22 mouse cellular contexts compared by ENCODE assay signal in genomic region chr4:102801471-102801870, GRCm38 (mm10).
DNase-seq lines count a peak whose midpoint lies in the region; ATAC-seq and TF ChIP-seq lines count a peak whose summit lies in the region.
"Had no signal": no experiment of that assay in that cellular context is flagged by ENCODE, and none has a peak within 500 bp of the region (broad histone marks: within the 10 kb centered on the region; RNA-seq: fewer than 3 reads in every experiment).

No protein-coding gene starts in this region.

- no peak overlapping the region for H3K9ac ChIP-seq in CH12.LX (ENCODE audit: insufficient read depth, low read depth)
- no peak overlapping the region for H3K9ac ChIP-seq in kidney, embryonic 15.5 days
- no peak overlapping the region for H3K9ac ChIP-seq in hindbrain, embryonic 12.5 days
- H3K9ac ChIP-seq: embryonic facial prominence, embryonic 12.5 days; forebrain, embryonic 13.5 days; forebrain, embryonic 15.5 days; forebrain, postnatal 0 days had no signal

- H3K36me3 ChIP-seq in CH12.LX (replicated peaks in 1 of 2; ENCODE audit: control insufficient read depth in 1 of 2, insufficient read depth in 1 of 2, low read length in 1 of 2) = no peaks in the 10 kb centered on the region
- no peaks in the 10 kb centered on the region for H3K36me3 ChIP-seq in kidney, embryonic 15.5 days
- H3K36me3 ChIP-seq in hindbrain, embryonic 12.5 days = no peaks in the 10 kb centered on the region
- H3K36me3 ChIP-seq: embryonic facial prominence, embryonic 10.5 days; embryonic facial prominence, embryonic 12.5 days; forebrain, embryonic 15.5 days had no signal

- 87% methylated on average over 1 of the region's 1 CpGs for WGBS in kidney, embryonic 15.5 days
- 92% methylated on average over 1 of the region's 1 CpGs for WGBS in hindbrain, embryonic 12.5 days

- no peak for TF ChIP-seq POLR2A in CH12.LX (IDR thresholded peaks at IDR 0.05; ENCODE audit: low read depth, low read length)
- TF ChIP-seq POLR2A in bone marrow macrophage, adult 2 months (IDR thresholded peaks at IDR 0.05; ENCODE audit: borderline replicate concordance, low read depth, low read length) = no peak

- no peak for TF ChIP-seq CTCF in CH12.LX (conservative IDR thresholded peaks at IDR 0.05 in 1 of 2, IDR thresholded peaks at IDR 0.05 in 1 of 2; ENCODE audit: low read depth in 2 of 2, low read length in 2 of 2)
- TF ChIP-seq CTCF in bone marrow macrophage, adult 2 months (IDR thresholded peaks at IDR 0.05; ENCODE audit: low read depth, low read length) = no peak

- H3K27ac ChIP-seq in CH12.LX (ENCODE audit: insufficient read depth, low read depth) = peak overlapping the region; percentile 64
- H3K27ac ChIP-seq in bone marrow macrophage, adult 2 months (ENCODE audit: insufficient read depth, low read depth, low read length) = 0 out of 2 replicates have a peak overlapping the region, but pooled peaks have one; percentile 24
- H3K27ac ChIP-seq in kidney, embryonic 15.5 days = no peak overlapping the region
- no peak overlapping the region for H3K27ac ChIP-seq in hindbrain, embryonic 12.5 days
- H3K27ac ChIP-seq: embryonic facial prominence, embryonic 10.5 days; embryonic facial prominence, embryonic 12.5 days; forebrain, embryonic 13.5 days; forebrain, embryonic 15.5 days had no signal

- DNase-seq in CH12.LX (ENCODE audit: extremely low read depth) = peak; percentile 22
- DNase-seq in B cell, adult 2 months = no peak
- DNase-seq: adrenal gland, adult 2 months; adrenal gland, postnatal 10 days; adrenal gland, postnatal 36 days; cerebellum, adult 11 months; cerebellum, adult 18-20 months; cerebellum, adult 8-10 months; cerebellum, adult 9-11 months; cerebellum, postnatal 14 days; cerebellum, postnatal 36 days; forebrain, postnatal 0 days had no signal

- H3K79me2 ChIP-seq in CH12.LX (replicated peaks; ENCODE audit: control insufficient read depth, extremely low read depth, insufficient read depth, poor library complexity, severe bottlenecking) = no peaks in the 10 kb centered on the region

- peak; percentile 91 for ATAC-seq in granulocyte monocyte progenitor cell, adult 5-6 weeks (replicated peaks; ENCODE audit: poor library complexity, severe bottlenecking)
- ATAC-seq in megakaryocyte progenitor cell, adult 5-6 weeks (replicated peaks; ENCODE audit: poor library complexity) = peak; percentile 86
- ATAC-seq in kidney, embryonic 15.5 days (replicated peaks; ENCODE audit: low FRiP score) = no peak
- no peak for ATAC-seq in hindbrain, embryonic 12.5 days (ENCODE audit: low FRiP score)
- ATAC-seq: CD4-positive, CD25-positive, alpha-beta regulatory T cell, adult 4 months; forebrain, embryonic 13.5 days; forebrain, embryonic 15.5 days; forebrain, postnatal 0 days had no signal

- no peak overlapping the region for H3K4me3 ChIP-seq in CH12.LX (replicated peaks in 1 of 3; ENCODE audit: low read depth in 2 of 3, low read length in 2 of 3, poor library complexity in 1 of 3)
- no peak overlapping the region for H3K4me3 ChIP-seq in bone marrow macrophage, adult 2 months (ENCODE audit: insufficient read depth, low read length)
- H3K4me3 ChIP-seq in kidney, embryonic 15.5 days (replicated peaks) = no peak overlapping the region
- H3K4me3 ChIP-seq in hindbrain, embryonic 12.5 days = no peak overlapping the region
- H3K4me3 ChIP-seq: embryonic facial prominence, embryonic 10.5 days; embryonic facial prominence, embryonic 12.5 days; forebrain, embryonic 13.5 days; forebrain, embryonic 15.5 days had no signal

- no peak for TF ChIP-seq RAD21 in CH12.LX (IDR thresholded peaks at IDR 0.05; ENCODE audit: low read depth, low read length)

- in situ Hi-C loops in CH12.LX (cut with MboI; ENCODE audit: low pct_ligation_motif_present, low pct_unique_long_range_greater_than_20kb, low sequenced_read_pairs) = no loop called here

- H3K4me2 ChIP-seq in CH12.LX (ENCODE audit: insufficient read depth, low read depth, poor library complexity, severe bottlenecking) = peak overlapping the region; percentile 0; the same call in 1 of the 2 replicates
- H3K4me2 ChIP-seq in kidney, embryonic 15.5 days = no peak overlapping the region
- H3K4me2 ChIP-seq in hindbrain, embryonic 12.5 days (replicated peaks) = no peak overlapping the region
- H3K4me2 ChIP-seq: embryonic facial prominence, embryonic 12.5 days; forebrain, embryonic 13.5 days; forebrain, embryonic 15.5 days had no signal

- dilution Hi-C loops in CH12.LX (cut with MboI; ENCODE audit: extremely low pct_ligation_motif_present, extremely low pct_unique_long_range_greater_than_20kb, low sequenced_read_pairs) = no loop called here

- no peak for TF ChIP-seq EP300 in CH12.LX (IDR thresholded peaks at IDR 0.05; ENCODE audit: low read length)

- H3K9me3 ChIP-seq in CH12.LX (replicated peaks; ENCODE audit: low read length) = no peaks in the 10 kb centered on the region
- no peaks in the 10 kb centered on the region for H3K9me3 ChIP-seq in kidney, embryonic 15.5 days (replicated peaks)
- H3K9me3 ChIP-seq in hindbrain, embryonic 12.5 days (replicated peaks) = no peaks in the 10 kb centered on the region
- H3K9me3 ChIP-seq: embryonic facial prominence, embryonic 10.5 days; embryonic facial prominence, embryonic 12.5 days; forebrain, embryonic 13.5 days; forebrain, embryonic 15.5 days had no signal

- H3K4me1 ChIP-seq in CH12.LX (ENCODE audit: control insufficient read depth in 1 of 2, insufficient read depth in 2 of 2) = peaks cover 29 to 53% of the 10 kb centered on the region in 2 experiments
- H3K4me1 ChIP-seq in bone marrow macrophage, adult 2 months (ENCODE audit: control insufficient read depth, insufficient read depth, low read length) = peaks cover 10% of the 10 kb centered on the region
- no peaks in the 10 kb centered on the region for H3K4me1 ChIP-seq in kidney, embryonic 15.5 days
- H3K4me1 ChIP-seq in hindbrain, embryonic 12.5 days = peaks cover 5% of the 10 kb centered on the region

- H3K27me3 ChIP-seq in CH12.LX (replicated peaks) = no peaks in the 10 kb centered on the region
- no peaks in the 10 kb centered on the region for H3K27me3 ChIP-seq in kidney, embryonic 15.5 days
- no peaks in the 10 kb centered on the region for H3K27me3 ChIP-seq in hindbrain, embryonic 12.5 days
- H3K27me3 ChIP-seq: embryonic facial prominence, embryonic 12.5 days; forebrain, embryonic 13.5 days; forebrain, embryonic 15.5 days had no signal

TF ChIP-seq in CH12.LX, 34 proteins besides CTCF, POLR2A, EP300 and RAD21:
- 0 out of 2 replicates have a peak, but pooled peaks have one; percentile 1 for TF ChIP-seq JUN (IDR thresholded peaks at IDR 0.05; ENCODE audit: insufficient read depth, low read depth, low read length)
- peak; percentile 25; the same call in 1 of the 2 replicates for TF ChIP-seq HCFC1 (IDR thresholded peaks at IDR 0.05; ENCODE audit: low read depth, low read length)
- TF ChIP-seq GABPA (IDR thresholded peaks at IDR 0.05; ENCODE audit: insufficient replicate concordance, low read depth, low read length) = no peak
- 0 out of 2 replicates have a peak, but pooled peaks have one; percentile 59 for TF ChIP-seq TBP (conservative IDR thresholded peaks at IDR 0.05; ENCODE audit: low read depth, low read length)
- TF ChIP-seq ELF1 (IDR thresholded peaks at IDR 0.05; ENCODE audit: low read depth, low read length) = peak; percentile 60
- peak; percentile 45; the same call in 1 of the 2 replicates for TF ChIP-seq JUND (conservative IDR thresholded peaks at IDR 0.05; ENCODE audit: low read depth, low read length)
- no peak for TF ChIP-seq UBTF (IDR thresholded peaks at IDR 0.05; ENCODE audit: low read depth, low read length)
- no peak for TF ChIP-seq CHD2 (IDR thresholded peaks at IDR 0.05; ENCODE audit: low read length)
- no peak for TF ChIP-seq MEF2A (IDR thresholded peaks at IDR 0.05; ENCODE audit: borderline replicate concordance, low read depth, low read length)
- 0 out of 2 replicates have a peak, but pooled peaks have one; percentile 24 for TF ChIP-seq ZMIZ1 (IDR thresholded peaks at IDR 0.05; ENCODE audit: low read depth, low read length)

Comparison
In these comparisons a context has a peak if more than half of its experiments do, and no peak if none do; other contexts are left out.
1. H3K27ac ChIP-seq: peak in CH12.LX (single experiment) and bone marrow macrophage, adult 2 months (single experiment); none in kidney, embryonic 15.5 days (single experiment) and hindbrain, embryonic 12.5 days (single experiment).
2. ATAC-seq: peak in granulocyte monocyte progenitor cell, adult 5-6 weeks (single experiment) and megakaryocyte progenitor cell, adult 5-6 weeks (single experiment); none in kidney, embryonic 15.5 days (single experiment) and hindbrain, embryonic 12.5 days (single experiment).